In the genomic region with DNA sequence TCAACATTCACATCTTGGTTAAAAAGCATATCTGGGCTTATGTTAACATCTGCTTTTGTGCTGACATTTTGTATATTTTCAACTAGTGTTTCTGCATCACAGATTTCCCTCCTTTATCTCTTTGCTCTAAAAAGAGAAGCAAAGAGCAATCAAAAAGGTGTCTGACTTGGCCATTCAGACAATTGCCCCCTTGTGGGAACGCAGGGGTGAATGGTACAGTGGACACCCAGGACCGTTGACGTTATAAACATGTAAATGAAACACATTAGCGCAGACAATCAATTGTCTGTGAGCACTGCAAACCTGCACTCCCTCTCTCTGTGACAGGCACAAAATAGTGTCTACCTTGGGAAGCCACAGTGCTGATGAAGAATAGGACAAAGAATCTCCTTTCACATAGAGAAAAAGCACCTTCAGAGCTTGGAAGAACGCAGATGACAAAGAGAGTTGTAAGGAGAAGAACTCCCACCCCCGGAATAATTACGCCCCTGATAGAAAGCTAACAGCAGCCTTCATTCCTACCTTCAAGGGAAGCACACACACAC, we compare ENCODE assay signal across 9 mouse cellular contexts. TPM values are rescaled to one million over a fixed set of nuclear protein-coding genes. Genes with fewer than 3 reads are reported as not detected.
DNase-seq lines count a peak whose midpoint lies in the region; ATAC-seq and TF ChIP-seq lines count a peak whose summit lies in the region.
"Had no signal": no experiment of that assay in that cellular context is flagged by ENCODE, and none has a peak within 500 bp of the region (broad histone marks: within the 10 kb centered on the region; RNA-seq: fewer than 3 reads in every experiment).

No protein-coding gene starts in this region.

- 27% methylated on average over 7 of the region's 7 CpGs for WGBS in embryonic facial prominence, embryonic 12.5 days
- 14% methylated on average over 7 of the region's 7 CpGs for WGBS in hindbrain, embryonic 12.5 days
- 20% methylated on average over 7 of the region's 7 CpGs for WGBS in midbrain, postnatal 0 days

- H3K4me2 ChIP-seq in embryonic facial prominence, embryonic 12.5 days (replicated peaks) = peak overlapping the region; percentile 25; the same call in 1 of the 2 replicates
- H3K4me2 ChIP-seq in hindbrain, embryonic 12.5 days (replicated peaks) = peak overlapping the region; percentile 80
- peak overlapping the region; percentile 33 for H3K4me2 ChIP-seq in midbrain, postnatal 0 days (ENCODE audit: low read depth, low read length, poor library complexity, severe bottlenecking)

- peaks cover 9% of the 10 kb centered on the region; the same call in 1 of the 2 replicates for H3K27me3 ChIP-seq in embryonic facial prominence, embryonic 12.5 days
- no peaks in the 10 kb centered on the region for H3K27me3 ChIP-seq in hindbrain, embryonic 12.5 days
- no peaks in the 10 kb centered on the region for H3K27me3 ChIP-seq in midbrain, postnatal 0 days (ENCODE audit: insufficient read depth, low read length)

- no peak for ATAC-seq in embryonic facial prominence, embryonic 12.5 days (ENCODE audit: insufficient number of reproducible peaks, insufficient read depth, low FRiP score, low TSS enrichment)
- no peak for ATAC-seq in hindbrain, embryonic 12.5 days (ENCODE audit: low FRiP score)
- no peak for ATAC-seq in midbrain, postnatal 0 days (ENCODE audit: low FRiP score)
- no peak for ATAC-seq in monocyte, adult 5-6 weeks (replicated peaks; ENCODE audit: insufficient number of reproducible peaks, low FRiP score, low TSS enrichment, poor library complexity, severe bottlenecking)

- H3K36me3 ChIP-seq in embryonic facial prominence, embryonic 12.5 days = no peaks in the 10 kb centered on the region
- H3K36me3 ChIP-seq in hindbrain, embryonic 12.5 days = no peaks in the 10 kb centered on the region
- H3K36me3 ChIP-seq in midbrain, postnatal 0 days (ENCODE audit: insufficient read depth, low read length) = no peaks in the 10 kb centered on the region

- no peak overlapping the region for H3K4me3 ChIP-seq in embryonic facial prominence, embryonic 12.5 days
- peak overlapping the region; percentile 7; the same call in 1 of the 2 replicates for H3K4me3 ChIP-seq in hindbrain, embryonic 12.5 days
- peak overlapping the region; percentile 12; the same call in 1 of the 2 replicates for H3K4me3 ChIP-seq in midbrain, postnatal 0 days (ENCODE audit: low read depth, low read length)

- H3K27ac ChIP-seq in embryonic facial prominence, embryonic 12.5 days = no peak overlapping the region
- peak overlapping the region; percentile 81 for H3K27ac ChIP-seq in hindbrain, embryonic 12.5 days
- H3K27ac ChIP-seq in midbrain, postnatal 0 days (ENCODE audit: low read depth, low read length) = 0 out of 2 replicates have a peak overlapping the region, but pooled peaks have one; percentile 26

- peak; percentile 17 to 50 for DNase-seq in left cerebral cortex, postnatal 25 days (ENCODE audit: low spot score in 2 of 2)
- DNase-seq in left cerebral cortex, postnatal 36 days (ENCODE audit: low spot score in 2 of 2) = no peak
- no peak for DNase-seq in midbrain, postnatal 0 days (ENCODE audit: low spot score)
- DNase-seq in kidney, postnatal 10 days = no peak
- DNase-seq in Muller cell, postnatal 12 days (ENCODE audit: inconsistent ontology term) = no peak
- DNase-seq: cerebellum, adult 2 months had no signal

- intact Hi-C loops in left cerebral cortex, postnatal 25 days (cut with DNase I) = loop anchor here (5.0 to 10.0 kb wide), 4 partner anchors 82 to 1180 kb away; no protein-coding TSS in a partner anchor
- intact Hi-C loops in left cerebral cortex, postnatal 36 days (cut with DNase I) = loop anchor here (5.0 to 10.0 kb wide), 4 partner anchors 72 to 1320 kb away; no protein-coding TSS in a partner anchor

- H3K4me1 ChIP-seq in embryonic facial prominence, embryonic 12.5 days = peaks cover 42% of the 10 kb centered on the region
- H3K4me1 ChIP-seq in hindbrain, embryonic 12.5 days = peaks cover 73% of the 10 kb centered on the region
- no peaks in the 10 kb centered on the region for H3K4me1 ChIP-seq in midbrain, postnatal 0 days (ENCODE audit: insufficient read depth, low read length)

- TF ChIP-seq CTCF in midbrain, postnatal 0 days (IDR thresholded peaks at IDR 0.05) = peak; percentile 15; the same call in 1 of the 2 replicates

- no peaks in the 10 kb centered on the region for H3K9me3 ChIP-seq in embryonic facial prominence, embryonic 12.5 days
- no peaks in the 10 kb centered on the region for H3K9me3 ChIP-seq in hindbrain, embryonic 12.5 days (replicated peaks)
- H3K9me3 ChIP-seq in midbrain, postnatal 0 days (ENCODE audit: low read length) = no peaks in the 10 kb centered on the region

- H3K9ac ChIP-seq in embryonic facial prominence, embryonic 12.5 days = peak overlapping the region; percentile 10; the same call in 1 of the 2 replicates
- peak overlapping the region; percentile 50 for H3K9ac ChIP-seq in hindbrain, embryonic 12.5 days
- H3K9ac ChIP-seq in midbrain, postnatal 0 days (replicated peaks; ENCODE audit: low read length, poor library complexity, severe bottlenecking) = 0 out of 2 replicates have a peak overlapping the region, but pooled peaks have one; percentile 33

RNA-seq across cellular contexts. Expression of a gene that starts 12.6 kb away (rescaled TPM):
- 100 to 1,000 TPM; 184 TPM for total RNA-seq in left cerebral cortex, postnatal 25 days (2021)
- 100 to 1,000 TPM; 166 to 196 TPM for total RNA-seq in left cerebral cortex, postnatal 36 days (2021)
- 47.4 and 49.3 TPM in 2 replicates for polyA plus RNA-seq in embryonic facial prominence, embryonic 12.5 days (2016; fragmentation: Nextera tagmentation; extraction: Ambion mirVana)
- 47.3 and 60.5 TPM in 2 replicates for polyA plus RNA-seq in hindbrain, embryonic 12.5 days (2016; fragmentation: Nextera tagmentation; extraction: Ambion mirVana)
- 39.6 and 48.1 TPM in 2 replicates for total RNA-seq in midbrain, postnatal 0 days (2014; rRNA removed)
- polyA plus RNA-seq in midbrain, postnatal 0 days (2015; fragmentation: Nextera tagmentation; extraction: Ambion mirVana) = 13.4 and 15.3 TPM in 2 replicates
- 284 to 428 TPM (median 338 TPM) in 3 replicates for total RNA-seq in monocyte, adult 5-6 weeks (2017)

Comparison
In these comparisons a context has a peak if more than half of its experiments do, and no peak if none do; other contexts are left out.
1. DNase-seq: peak in left cerebral cortex, postnatal 25 days (2 of 2); none in left cerebral cortex, postnatal 36 days (0 of 2), midbrain, postnatal 0 days (single experiment), kidney, postnatal 10 days (single experiment) and Muller cell, postnatal 12 days (single experiment).
2. H3K4me2 ChIP-seq: peak in every context shown above with its lines; median percentile 80 in hindbrain, embryonic 12.5 days; 33 in midbrain, postnatal 0 days; 25 in embryonic facial prominence, embryonic 12.5 days.
3. Peak in every context shown above with its lines, with median percentiles within 50 percentile points of each other: H3K9ac ChIP-seq.